22 mouse cellular contexts compared by ENCODE assay signal in the genomic region with DNA sequence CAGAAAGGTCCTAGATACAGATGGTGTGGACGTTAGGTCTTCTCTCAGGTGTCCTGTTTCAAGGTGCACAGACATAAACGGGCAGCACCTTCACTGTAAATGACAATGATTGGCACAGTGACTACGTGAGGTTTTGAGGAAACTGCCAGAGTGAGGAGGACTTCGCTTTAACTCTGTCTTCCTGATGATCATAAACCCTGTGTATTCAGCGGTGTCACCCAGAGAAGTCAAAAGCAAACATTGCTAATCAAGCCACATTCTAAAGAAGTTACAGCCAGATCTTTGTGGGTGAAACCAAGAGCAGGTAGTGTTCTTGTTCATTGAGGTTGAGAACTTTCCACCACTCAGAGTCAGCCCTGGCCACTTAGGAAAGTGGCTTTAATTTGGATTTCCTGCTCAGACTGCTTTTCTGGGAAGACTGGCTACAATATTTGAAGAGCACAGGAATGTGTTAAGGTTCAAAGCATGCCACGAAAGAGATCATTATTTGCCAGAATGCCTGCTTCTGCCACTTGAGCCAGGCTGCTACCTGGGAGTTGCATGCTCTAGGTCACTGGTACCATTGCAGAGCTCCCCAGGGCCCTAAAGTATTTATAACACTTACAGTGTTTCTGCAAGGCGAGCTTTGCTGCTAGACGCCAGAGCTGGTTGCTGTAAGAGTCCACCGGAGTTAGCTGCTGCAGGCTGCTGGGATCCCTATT. TPM values are rescaled to one million over a fixed set of nuclear protein-coding genes. Genes with fewer than 3 reads are reported as not detected.
DNase-seq lines count a peak whose midpoint lies in the region; ATAC-seq lines count a peak whose summit lies in the region.
"Had no signal": no experiment of that assay in that cellular context is flagged by ENCODE, and none has a peak within 500 bp of the region (broad histone marks: within the 10 kb centered on the region; RNA-seq: fewer than 3 reads in every experiment).

No protein-coding gene starts in this region.

- no peaks in the 10 kb centered on the region for H3K9me3 ChIP-seq in heart, embryonic 10.5 days
- no peaks in the 10 kb centered on the region for H3K9me3 ChIP-seq in lung, embryonic 16.5 days (ENCODE audit: control insufficient read depth, low read length)
- H3K9me3 ChIP-seq: forebrain, embryonic 12.5 days; hindbrain, embryonic 13.5 days had no signal

- H3K27ac ChIP-seq in heart, embryonic 10.5 days, result no peak overlapping the region
- peak overlapping the region; percentile 59 for H3K27ac ChIP-seq in lung, embryonic 16.5 days (ENCODE audit: low read length)
- H3K27ac ChIP-seq: forebrain, embryonic 12.5 days; hindbrain, embryonic 13.5 days; hindbrain, postnatal 0 days had no signal

- peak; percentile 82 for ATAC-seq in lung, embryonic 16.5 days (ENCODE audit: low read depth)
- ATAC-seq: activated CD4-positive, CD25-positive, alpha-beta regulatory T cell, adult 4 months; forebrain, postnatal 0 days; hindbrain, postnatal 0 days; Patski had no signal

- H3K4me3 ChIP-seq in heart, embryonic 10.5 days, result no peak overlapping the region
- H3K4me3 ChIP-seq in lung, embryonic 16.5 days (ENCODE audit: low read length), result no peak overlapping the region
- H3K4me3 ChIP-seq: forebrain, embryonic 12.5 days; hindbrain, embryonic 13.5 days had no signal

- peak; percentile 10 for DNase-seq in embryo, embryonic 11 days
- no peak for DNase-seq in embryo, embryonic 9.5 days (ENCODE audit: extremely low spot score)
- peak; percentile 39 for DNase-seq in heart, embryonic 10.5 days (ENCODE audit: low spot score)
- no peak for DNase-seq in heart, postnatal 25 days (ENCODE audit: low spot score)
- no peak for DNase-seq in lung, postnatal 4 days
- DNase-seq: cerebellum, adult 11-12 months; cerebellum, adult 9-10 months; cerebellum, postnatal 25 days; forebrain, postnatal 0 days; gastrocnemius, postnatal 14 days; heart, postnatal 10 days had no signal

- peaks cover 10% of the 10 kb centered on the region; the same call in 1 of the 2 replicates for H3K27me3 ChIP-seq in heart, embryonic 10.5 days (ENCODE audit: insufficient read depth, poor library complexity, severe bottlenecking)
- no peaks in the 10 kb centered on the region for H3K27me3 ChIP-seq in lung, embryonic 16.5 days (ENCODE audit: control insufficient read depth, insufficient read depth, low read depth, low read length)
- H3K27me3 ChIP-seq: forebrain, embryonic 12.5 days; hindbrain, embryonic 13.5 days had no signal

- no peak overlapping the region for H3K4me2 ChIP-seq in lung, embryonic 16.5 days (ENCODE audit: low read depth, low read length)
- H3K4me2 ChIP-seq: forebrain, embryonic 12.5 days; hindbrain, embryonic 13.5 days had no signal

- no peak overlapping the region for H3K9ac ChIP-seq in lung, embryonic 16.5 days (ENCODE audit: low read length)
- H3K9ac ChIP-seq: forebrain, embryonic 12.5 days; forebrain, postnatal 0 days; hindbrain, embryonic 13.5 days had no signal

- intact Hi-C loops in heart, postnatal 25 days (cut with DNase I), result no loop called here

- H3K4me1 ChIP-seq in heart, embryonic 10.5 days, result no peaks in the 10 kb centered on the region
- H3K4me1 ChIP-seq in lung, embryonic 16.5 days (replicated peaks; ENCODE audit: control insufficient read depth, insufficient read depth, low read length), result peaks cover 3% of the 10 kb centered on the region; the same call in 1 of the 2 replicates
- H3K4me1 ChIP-seq: forebrain, embryonic 12.5 days had no signal

- 65% methylated on average over 9 of the region's 9 CpGs for WGBS in heart, embryonic 10.5 days
- WGBS in lung, embryonic 16.5 days, result 41% methylated on average over 9 of the region's 9 CpGs

- no peaks in the 10 kb centered on the region for H3K36me3 ChIP-seq in heart, embryonic 10.5 days
- no peaks in the 10 kb centered on the region for H3K36me3 ChIP-seq in lung, embryonic 16.5 days (ENCODE audit: control insufficient read depth, insufficient read depth, low read length)
- H3K36me3 ChIP-seq: forebrain, embryonic 12.5 days; hindbrain, embryonic 13.5 days had no signal

RNA-seq across cellular contexts. Expression of a gene that starts 35.5 kb away (rescaled TPM):
- 0.19 TPM in 1 of 2 replicates, not detected in the other for polyA plus RNA-seq in heart, embryonic 10.5 days (2016; fragmentation: Nextera tagmentation; extraction: Ambion mirVana)
- 1 to 10 TPM in 1 of 2 experiments, under 1 TPM in 1; 0.75 to 2.1 TPM for total RNA-seq in heart, postnatal 25 days (2021)
- polyA plus RNA-seq in lung, embryonic 16.5 days (2015; fragmentation: Nextera tagmentation; extraction: Ambion mirVana), result 0.53 and 0.62 TPM in 2 replicates
- total RNA-seq: CH12.LX; forebrain, postnatal 0 days; hematopoietic stem cell, adult 5-6 weeks had no signal
- polyA plus RNA-seq: activated CD4-positive, CD25-positive, alpha-beta regulatory T cell, adult 4 months; cortical plate, adult 2 months; embryonic facial prominence, embryonic 11.5 days; forebrain, embryonic 12.5 days; forebrain, postnatal 0 days; hindbrain, embryonic 13.5 days; hindbrain, postnatal 0 days; intestine, embryonic 14.5 days; Patski had no signal

RNA-seq across cellular contexts. Expression of a gene that starts 37.5 kb away (rescaled TPM):
- polyA plus RNA-seq in heart, embryonic 10.5 days (2016; fragmentation: Nextera tagmentation; extraction: Ambion mirVana), result 111 and 149 TPM in 2 replicates
- 100 to 1,000 TPM; 284 to 285 TPM for total RNA-seq in heart, postnatal 25 days (2021)
- 50.8 and 62.5 TPM in 2 replicates for polyA plus RNA-seq in lung, embryonic 16.5 days (2015; fragmentation: Nextera tagmentation; extraction: Ambion mirVana)

Comparison
In these comparisons a context has a peak if more than half of its experiments do, and no peak if none do; other contexts are left out.
1. DNase-seq: peak in embryo, embryonic 11 days (single experiment) and heart, embryonic 10.5 days (single experiment); none in embryo, embryonic 9.5 days (single experiment), heart, postnatal 25 days (single experiment) and lung, postnatal 4 days (0 of 2).